Mouse (Mus musculus): ENCODE measurements around the gene Tmem51.

GRCm38 (mm10) chr4:142077572-142078271, 6.4 kb downstream of the Tmem51 start:
- TF ChIP-seq GATA1 (IDR thresholded peaks at IDR 0.05; ENCODE audit: borderline replicate concordance, low read length), result no peak
- no peak for TF ChIP-seq FLI1 (IDR thresholded peaks at IDR 0.05; ENCODE audit: low read length)
